Mouse (Mus musculus) embryonic facial prominence, embryonic 11.5 days (tissue): ENCODE results near the gene Gstm4. TPM values are rescaled to one million over a fixed set of nuclear protein-coding genes. Genes with fewer than 3 reads are reported as not detected.
A peak's percentile ranks its signal among the peaks of the same experiment; 100 is the strongest.

Experiments
- ATAC-seq: fragments of 200-750 bp; cut with Nextera tagmentation; replicated peaks from 2 replicates; pipeline ENCODE4 v1.8.0; 2017; ENCODE audit warnings: low read depth; ENCODE audit not compliant: insufficient number of reproducible peaks, low FRiP score, low TSS enrichment
- DNase-seq: peaks from one replicate; pipeline ENCODE4 v3.0.0-alpha.2; 2015; ENCODE audit warnings: low spot score
- H3K27ac ChIP-seq: fragments of 300-500 bp; sonication (generic); replicated peaks from 2 replicates; pipeline ENCODE4 v1.5.1; 2014; ENCODE audit warnings: mild to moderate bottlenecking, low read depth, low read length, control low read depth
- H3K27me3 ChIP-seq: fragments of 300-500 bp; sonication (generic); 2 replicates; pipeline ENCODE4 v1.6.1; 2014; ENCODE audit warnings: mild to moderate bottlenecking, low read length, moderate library complexity, mixed read lengths; ENCODE audit not compliant: control insufficient read depth, insufficient read depth
- H3K36me3 ChIP-seq: fragments of 300-500 bp; sonication (generic); replicated peaks from 2 replicates; pipeline ENCODE4 v1.6.1; 2014; ENCODE audit warnings: low read depth, mild to moderate bottlenecking, low read length, moderate library complexity, mixed read lengths; ENCODE audit not compliant: control insufficient read depth, insufficient read depth
- H3K4me1 ChIP-seq: fragments of 300-500 bp; sonication (generic); 2 replicates; pipeline ENCODE4 v1.6.1; 2014; ENCODE audit warnings: low read length, mixed read lengths; ENCODE audit not compliant: control insufficient read depth, insufficient read depth
- H3K4me2 ChIP-seq: fragments of 300-500 bp; sonication (generic); 2 replicates; pipeline ENCODE4 v1.6.1; 2014; ENCODE audit warnings: low read depth, mild to moderate bottlenecking, control low read depth, low read length, moderate library complexity
- H3K4me3 ChIP-seq: fragments of 300-500 bp; sonication (generic); 2 replicates; pipeline ENCODE4 v1.5.1; 2014; ENCODE audit warnings: low read depth, low read length, control low read depth
- H3K9ac ChIP-seq: fragments of 300-500 bp; sonication (generic); replicated peaks from 2 replicates; pipeline ENCODE4 v1.6.1; 2014; ENCODE audit warnings: mild to moderate bottlenecking, control low read depth, low read length
- H3K9me3 ChIP-seq: fragments of 300-500 bp; sonication (generic); replicated peaks from 2 replicates; pipeline ENCODE4 v1.6.1; 2016; ENCODE audit warnings: mild to moderate bottlenecking, low read length, inconsistent platforms, mixed read lengths; ENCODE audit not compliant: control insufficient read depth
- WGBS: fragments of 180-500 bp; shearing (Covaris S2); extraction: QIAGEN DNeasy Blood & Tissue Kit; methylation state at CpG from one replicate; pipeline ENCODE4 v1.1.7; 2014; 5-methylcytosine and 5-hydroxymethylcytosine counted together
- polyA plus RNA-seq: library from polyadenylated mRNA; unstranded; fragments of >200 nt; fragmentation: Nextera tagmentation; extraction: Ambion mirVana; gene quantifications from 2 replicates; pipeline ENCODE4 v1.2.1, GENCODE M21; 2014

Gene Gstm4
- polyA plus RNA-seq, 1 experiment from 2014 or later, result 14.6 TPM

DNA sequence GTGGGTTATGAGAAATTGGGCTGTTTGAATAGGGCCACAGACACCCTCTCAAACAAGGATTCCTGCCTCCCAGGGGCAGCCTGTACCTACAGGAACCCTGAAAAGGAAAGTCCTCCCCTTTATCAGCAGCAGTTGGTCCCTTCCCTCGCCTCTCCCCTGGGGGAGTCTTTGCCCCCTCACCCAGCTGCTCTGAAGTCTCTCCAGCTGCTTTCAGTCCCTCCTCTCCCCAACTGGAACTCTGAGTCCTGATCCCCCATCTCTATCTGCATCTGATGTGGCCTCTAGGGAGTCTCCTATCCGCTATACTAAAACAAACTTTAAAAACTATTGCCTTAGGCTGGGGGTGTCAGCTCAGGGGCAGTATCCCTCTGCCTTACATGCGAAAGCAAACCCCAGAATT is 42.6 kb upstream of the Gstm4 start:
- DNase-seq (no peak), ATAC-seq (no peak)
- no peaks in the 10 kb centered on the region for H3K9me3 ChIP-seq
- no peak overlapping the region for H3K27ac ChIP-seq
- 71% methylated on average over 3 of the region's 3 CpGs for WGBS
- no peaks in the 10 kb centered on the region for H3K36me3 ChIP-seq
- no peak overlapping the region; the same call in 1 of the 2 replicates for H3K4me2 ChIP-seq
- H3K4me3 ChIP-seq, result no peak overlapping the region
- H3K9ac ChIP-seq, result no peak overlapping the region
- peaks cover 7% of the 10 kb centered on the region; the same call in 1 of the 2 replicates for H3K4me1 ChIP-seq
- H3K27me3 ChIP-seq, result no peaks in the 10 kb centered on the region

DNA sequence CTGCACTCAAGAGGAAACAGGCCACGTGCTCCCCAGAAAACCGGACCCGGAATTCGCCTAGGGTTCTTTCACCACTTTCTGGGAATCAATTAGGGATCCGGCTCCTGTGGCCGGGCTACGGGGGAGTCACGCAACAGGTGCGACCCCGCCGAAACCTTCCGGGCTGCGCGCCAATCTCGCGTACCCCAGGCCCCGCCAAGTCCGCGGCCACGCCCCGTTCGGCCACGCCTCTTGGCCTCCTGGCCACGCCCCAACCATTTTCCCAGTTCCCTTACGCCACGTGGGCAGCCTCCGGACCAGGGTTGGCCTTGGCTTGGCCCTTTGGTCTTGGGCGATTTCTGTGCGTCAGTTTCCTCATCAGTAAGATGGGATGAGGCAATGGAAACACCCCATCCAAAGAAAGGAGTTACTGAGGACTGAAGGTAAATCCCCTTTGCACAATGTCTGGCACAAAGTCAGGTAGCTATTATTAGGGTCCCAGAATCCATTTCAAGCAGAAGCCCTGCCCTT is 41.8 kb upstream of the Gstm4 start, which contains the start of gene Ampd2:
TSS of gene Ampd2 (minus strand) at position 182 of the 510 bp plus-strand sequence.
- peak within 1 kb of the TSS; percentile 98 for H3K4me2 ChIP-seq
- ATAC-seq (no peak), DNase-seq (peak; percentile 88)
- no peaks in the 10 kb centered on the region for H3K9me3 ChIP-seq
- H3K4me1 ChIP-seq, result peaks cover 8% of the 10 kb centered on the region; the same call in 1 of the 2 replicates
- no peaks in the 10 kb centered on the region for H3K27me3 ChIP-seq
- H3K36me3 ChIP-seq, result no peaks in the 10 kb centered on the region
- H3K27ac ChIP-seq, result peak within 1 kb of the TSS; percentile 74
- peak within 1 kb of the TSS; percentile 70 for H3K4me3 ChIP-seq
- H3K9ac ChIP-seq, result peak within 1 kb of the TSS; percentile 72
- under 1% methylated on average over 29 of the region's 29 CpGs for WGBS

DNA sequence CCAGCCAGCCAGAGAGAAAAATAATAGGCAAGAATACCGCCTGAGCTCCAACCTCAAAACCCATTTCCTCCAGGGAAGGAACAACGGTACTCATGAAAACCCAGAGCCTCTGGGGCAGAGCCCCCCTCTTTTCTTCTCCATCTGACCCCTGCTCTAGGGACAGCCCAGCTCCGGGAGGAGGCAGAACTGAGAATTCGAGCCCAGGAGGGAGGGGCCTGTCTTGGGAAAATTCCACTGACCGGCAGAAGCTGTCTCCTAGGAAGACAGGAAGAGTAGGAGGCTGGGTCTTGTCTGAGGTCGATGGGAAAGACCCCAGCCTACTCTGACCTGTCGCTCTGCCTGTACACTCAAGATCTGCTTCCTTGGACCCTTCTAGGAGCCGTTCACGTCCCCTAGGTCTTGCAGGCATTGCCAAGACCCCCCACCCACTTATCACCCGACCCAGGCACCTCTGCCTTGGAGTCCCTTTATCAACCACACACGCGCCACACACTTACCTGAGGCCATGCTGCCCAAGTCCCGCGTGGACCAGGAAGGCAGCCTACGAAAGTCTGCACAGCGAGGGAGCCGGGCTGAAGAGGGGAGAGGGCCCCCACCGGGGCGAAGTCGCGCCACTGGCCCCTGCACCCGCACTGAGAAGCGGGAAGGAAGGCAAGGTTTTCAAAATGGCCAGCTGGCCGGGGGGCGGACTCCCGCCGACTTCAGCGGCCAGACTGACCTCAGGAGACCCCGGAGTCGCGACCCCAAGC is 41.2 kb upstream of the Gstm4 start:
- peaks cover 8% of the 10 kb centered on the region; the same call in 1 of the 2 replicates for H3K4me1 ChIP-seq
- H3K27ac ChIP-seq, result peak overlapping the region; percentile 74
- ATAC-seq (peak; percentile 64), DNase-seq (peak; percentile 68)
- H3K36me3 ChIP-seq, result no peaks in the 10 kb centered on the region
- 0% methylated on average over 31 of the region's 31 CpGs for WGBS
- H3K4me2 ChIP-seq, result peak overlapping the region; percentile 98
- H3K9me3 ChIP-seq, result no peaks in the 10 kb centered on the region
- peak overlapping the region; percentile 70 for H3K4me3 ChIP-seq
- no peaks in the 10 kb centered on the region for H3K27me3 ChIP-seq
- H3K9ac ChIP-seq, result peak overlapping the region; percentile 72

DNA sequence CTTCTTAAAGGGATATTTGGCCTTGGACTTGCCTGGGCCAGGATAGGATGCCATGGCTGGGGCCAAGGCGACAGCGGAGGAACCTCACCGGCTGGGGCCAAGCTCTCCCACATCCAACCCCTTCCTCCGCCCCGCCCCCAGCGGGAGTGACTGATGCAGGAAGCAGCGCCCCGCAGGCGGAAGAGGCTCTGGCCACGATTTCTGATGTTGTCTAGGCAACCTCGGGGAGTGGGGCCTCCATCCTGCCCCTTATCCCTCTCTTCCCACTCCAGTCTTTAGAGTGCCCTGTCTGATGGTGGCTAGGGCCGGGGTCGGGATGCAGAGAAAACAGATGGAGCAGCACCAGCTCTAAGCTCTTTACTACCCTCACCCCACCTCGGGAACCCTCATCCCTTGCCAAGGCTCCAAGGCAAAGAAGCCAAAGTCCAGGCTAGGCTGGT is 40.6 kb upstream of the Gstm4 start:
- peak overlapping the region; percentile 70 for H3K4me3 ChIP-seq
- ATAC-seq, result peak; percentile 87
- no peaks in the 10 kb centered on the region for H3K9me3 ChIP-seq
- DNase-seq, result peak; percentile 92
- WGBS, result under 1% methylated on average over 14 of the region's 14 CpGs
- no peaks in the 10 kb centered on the region for H3K27me3 ChIP-seq
- peaks cover 8% of the 10 kb centered on the region; the same call in 1 of the 2 replicates for H3K4me1 ChIP-seq
- H3K36me3 ChIP-seq, result no peaks in the 10 kb centered on the region
- peak overlapping the region; percentile 98 for H3K4me2 ChIP-seq
- peak overlapping the region; percentile 56; the same call in 1 of the 2 replicates for H3K27ac ChIP-seq
- H3K9ac ChIP-seq, result peak overlapping the region; percentile 72

DNA sequence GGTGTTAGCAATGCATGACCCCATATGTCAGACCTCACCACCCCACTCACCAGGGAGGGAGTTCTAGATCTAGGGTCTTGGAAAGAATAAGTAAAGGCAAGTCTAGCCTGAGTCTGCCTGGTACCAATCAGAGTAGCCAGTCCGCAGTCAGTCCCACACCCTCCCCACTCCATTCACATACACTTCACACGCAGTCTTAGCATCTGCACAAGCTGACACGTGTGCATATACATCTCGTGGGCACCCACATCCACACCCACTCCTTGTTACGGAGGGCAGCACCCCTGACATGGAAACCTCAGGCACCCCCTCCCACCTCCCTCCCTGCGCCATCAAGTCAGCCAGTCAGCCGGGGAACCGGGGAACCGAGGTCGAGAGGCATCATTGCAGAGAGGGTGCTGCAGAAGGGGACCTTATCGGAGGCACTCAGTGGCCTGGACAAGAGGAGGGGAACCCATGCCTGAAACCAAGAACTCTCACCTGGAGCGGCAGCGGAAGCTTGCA is 40.1 kb upstream of the Gstm4 start:
- WGBS, result 20% methylated on average over 13 of the region's 13 CpGs
- DNase-seq, result no peak
- Histone ChIP-seq H3K4me3 (peak overlapping the region; percentile 70), H3K27me3 (no peaks in the 10 kb centered on the region), H3K36me3 (no peaks in the 10 kb centered on the region), H3K4me1 (peaks cover 8% of the 10 kb centered on the region; the same call in 1 of the 2 replicates), H3K9ac (peak overlapping the region; percentile 72), H3K4me2 (peak overlapping the region; percentile 98), H3K9me3 (no peaks in the 10 kb centered on the region), H3K27ac (no peak overlapping the region; the same call in 1 of the 2 replicates)
- ATAC-seq, result peak; percentile 7; the same call in 1 of the 2 replicates

DNA sequence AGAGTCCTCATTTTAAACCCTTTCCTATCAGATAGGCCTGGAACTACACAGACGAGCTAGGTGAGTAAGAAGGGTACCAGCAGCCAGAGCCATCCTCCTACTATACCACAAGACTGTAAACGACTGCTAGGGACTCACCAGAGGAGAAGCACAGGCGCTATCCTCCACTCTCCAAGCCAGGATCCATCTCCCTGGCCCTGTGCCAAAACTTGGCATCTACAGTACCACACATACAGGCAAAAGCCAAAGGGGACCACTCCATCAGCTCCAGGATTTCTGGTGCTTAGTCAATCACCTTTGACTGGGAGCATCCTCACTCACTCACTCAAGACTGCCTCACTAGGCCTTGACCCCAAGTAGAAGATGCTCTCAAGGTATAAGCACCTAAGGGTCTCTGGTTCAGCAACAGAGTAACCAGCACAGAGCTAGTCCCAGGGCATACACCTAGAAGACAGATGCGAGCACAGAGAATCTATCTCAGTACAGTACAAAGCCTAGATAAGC is 39.3 kb upstream of the Gstm4 start:
- no peaks in the 10 kb centered on the region for H3K36me3 ChIP-seq
- H3K4me3 ChIP-seq, result no peak overlapping the region
- 80% methylated on average over 4 of the region's 4 CpGs for WGBS
- no peaks in the 10 kb centered on the region for H3K27me3 ChIP-seq
- no peak overlapping the region for H3K27ac ChIP-seq
- no peak for DNase-seq
- H3K4me1 ChIP-seq, result peaks cover 8% of the 10 kb centered on the region; the same call in 1 of the 2 replicates
- ATAC-seq, result no peak
- H3K4me2 ChIP-seq, result no peak overlapping the region
- H3K9ac ChIP-seq, result no peak overlapping the region
- no peaks in the 10 kb centered on the region for H3K9me3 ChIP-seq

GRCm38 (mm10) chr3:108083161-108083560 is 38.5 kb upstream of the Gstm4 start:
- Histone ChIP-seq H3K4me3 (no peak overlapping the region), H3K9me3 (no peaks in the 10 kb centered on the region), H3K9ac (no peak overlapping the region; the same call in 1 of the 2 replicates), H3K27me3 (no peaks in the 10 kb centered on the region), H3K4me1 (peaks cover 8% of the 10 kb centered on the region; the same call in 1 of the 2 replicates), H3K27ac (no peak overlapping the region), H3K4me2 (no peak overlapping the region), H3K36me3 (no peaks in the 10 kb centered on the region)
- ATAC-seq (no peak), DNase-seq (no peak)
- 39% methylated on average over 2 of the region's 2 CpGs for WGBS
